Mouse (Mus musculus) frontal cortex, postnatal 14 days (tissue): ENCODE results near the gene Tex47.

ENCODE experiments used
- DNase-seq, 2 experiments: peaks; one replicate each; pipeline ENCODE4 v3.0.0; 2022; ENCODE audit warnings: low spot score in 2 of 2

Tex47 gene

DNA sequence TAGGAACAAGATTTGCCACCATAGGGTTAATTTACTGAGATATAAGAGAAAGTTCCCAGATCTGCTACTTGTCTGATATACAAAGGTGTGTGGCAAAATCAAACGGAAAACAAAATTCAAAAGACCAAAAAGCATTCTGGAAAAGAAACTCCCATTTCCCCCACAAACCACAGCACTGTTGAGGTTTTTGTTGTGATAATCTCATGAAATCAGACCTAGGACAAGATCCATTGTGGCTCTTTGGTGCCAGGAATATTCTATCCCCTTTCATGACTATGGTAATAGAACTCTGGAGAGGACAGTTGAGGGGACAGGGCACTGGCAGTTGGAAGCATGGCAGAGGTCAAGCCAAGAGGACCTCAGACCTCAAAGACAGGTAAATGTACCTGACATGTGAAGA lies at the start of gene Tex47:
Tex47 (plus strand) TSS at position 301 of the 400 bp plus-strand sequence.
- DNase-seq, result no peak

DNA sequence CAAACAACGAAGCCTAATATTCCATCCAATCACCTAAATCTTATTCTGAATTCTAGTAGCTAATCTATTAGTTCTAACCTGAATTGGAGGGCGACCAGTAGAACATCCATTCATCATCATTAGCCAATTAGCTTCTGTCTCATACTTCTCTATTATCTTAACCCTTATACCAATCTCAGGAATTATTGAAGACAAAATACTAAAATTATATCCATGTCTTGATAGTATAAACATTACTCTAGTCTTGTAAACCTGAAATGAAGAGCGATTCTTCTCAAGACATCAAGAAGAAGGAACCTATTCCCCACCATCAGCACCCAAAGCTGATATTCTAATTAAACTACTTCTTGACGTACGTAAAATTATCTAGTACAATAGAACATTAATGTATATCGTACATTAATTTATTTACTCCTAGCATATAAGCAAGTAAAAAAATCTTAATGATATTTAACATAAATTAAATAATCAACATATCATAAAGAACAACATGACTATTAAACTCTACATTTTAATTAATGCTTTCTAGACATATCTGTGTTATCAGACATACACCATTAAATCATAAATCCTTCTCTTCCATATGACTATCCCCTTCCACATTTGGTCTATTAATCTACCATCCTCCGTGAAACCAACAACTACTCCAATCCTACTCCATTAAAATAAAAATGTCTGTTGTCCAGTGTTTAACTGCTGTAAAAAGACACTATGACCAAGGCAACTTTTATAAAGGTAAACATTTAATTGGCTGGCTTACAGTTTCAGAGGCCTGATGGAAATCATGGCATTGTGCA lies 27.1 kb upstream of the Tex47 start:
- DNase-seq, result no peak

DNA sequence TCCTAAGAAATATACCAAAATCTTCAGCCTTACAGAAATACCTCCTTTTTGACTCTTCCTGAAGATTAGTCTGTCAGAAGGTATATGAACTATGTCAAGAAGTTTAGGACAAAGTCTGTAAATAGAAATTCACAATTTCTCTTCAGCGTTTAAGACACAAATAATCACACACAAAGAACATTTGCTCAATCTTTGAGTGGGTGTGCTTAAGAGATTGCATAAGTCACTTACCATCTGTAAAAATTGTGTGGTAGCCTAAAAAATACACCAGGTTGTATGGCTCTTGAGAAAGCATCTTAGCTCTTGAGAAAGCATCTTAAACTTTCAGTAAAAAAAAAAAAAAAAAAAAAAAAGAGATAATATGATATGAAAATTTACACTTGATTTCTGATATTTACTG lies 19.6 kb upstream of the Tex47 start:
- DNase-seq, result no peak

DNA sequence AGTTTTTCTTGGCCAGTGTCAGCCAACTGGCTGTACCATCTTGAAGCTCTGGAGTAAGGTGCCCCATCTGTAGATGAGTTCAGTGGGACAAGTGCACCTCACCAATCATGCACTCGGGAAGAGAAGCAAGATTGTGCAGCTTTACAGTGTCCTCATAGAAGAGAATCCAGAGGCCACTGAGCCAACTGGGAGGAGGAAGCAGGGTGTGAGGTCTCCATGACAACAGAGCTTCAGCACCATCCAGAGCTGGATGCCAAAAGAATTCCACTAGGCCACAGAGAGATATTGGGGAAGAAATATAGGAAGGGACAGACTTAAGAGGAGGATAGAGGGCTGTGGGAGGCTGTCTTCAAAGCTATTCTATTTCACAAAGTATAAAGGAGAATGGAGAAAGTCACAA lies 950 bp upstream of the Tex47 start:
- no peak for DNase-seq

DNA sequence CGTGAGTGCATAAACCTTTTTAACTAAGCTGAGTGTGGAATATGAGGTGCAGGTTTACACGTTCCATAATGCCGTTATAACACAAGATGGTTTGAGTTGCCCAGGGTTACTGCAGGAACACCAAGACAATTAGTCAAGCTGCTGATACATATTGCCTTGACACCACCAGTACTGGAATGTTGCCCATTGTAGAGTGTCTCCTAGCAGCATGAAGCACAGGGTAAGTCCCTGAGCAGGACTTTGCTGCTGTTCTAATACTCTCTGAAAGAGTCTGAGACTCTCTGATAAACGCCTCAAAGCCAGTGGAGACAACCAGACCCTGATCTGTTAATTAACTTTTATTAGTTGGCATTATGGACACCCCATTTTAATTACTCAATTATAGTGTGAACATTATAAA lies 21.7 kb downstream of the Tex47 start:
- DNase-seq, result no peak

DNA sequence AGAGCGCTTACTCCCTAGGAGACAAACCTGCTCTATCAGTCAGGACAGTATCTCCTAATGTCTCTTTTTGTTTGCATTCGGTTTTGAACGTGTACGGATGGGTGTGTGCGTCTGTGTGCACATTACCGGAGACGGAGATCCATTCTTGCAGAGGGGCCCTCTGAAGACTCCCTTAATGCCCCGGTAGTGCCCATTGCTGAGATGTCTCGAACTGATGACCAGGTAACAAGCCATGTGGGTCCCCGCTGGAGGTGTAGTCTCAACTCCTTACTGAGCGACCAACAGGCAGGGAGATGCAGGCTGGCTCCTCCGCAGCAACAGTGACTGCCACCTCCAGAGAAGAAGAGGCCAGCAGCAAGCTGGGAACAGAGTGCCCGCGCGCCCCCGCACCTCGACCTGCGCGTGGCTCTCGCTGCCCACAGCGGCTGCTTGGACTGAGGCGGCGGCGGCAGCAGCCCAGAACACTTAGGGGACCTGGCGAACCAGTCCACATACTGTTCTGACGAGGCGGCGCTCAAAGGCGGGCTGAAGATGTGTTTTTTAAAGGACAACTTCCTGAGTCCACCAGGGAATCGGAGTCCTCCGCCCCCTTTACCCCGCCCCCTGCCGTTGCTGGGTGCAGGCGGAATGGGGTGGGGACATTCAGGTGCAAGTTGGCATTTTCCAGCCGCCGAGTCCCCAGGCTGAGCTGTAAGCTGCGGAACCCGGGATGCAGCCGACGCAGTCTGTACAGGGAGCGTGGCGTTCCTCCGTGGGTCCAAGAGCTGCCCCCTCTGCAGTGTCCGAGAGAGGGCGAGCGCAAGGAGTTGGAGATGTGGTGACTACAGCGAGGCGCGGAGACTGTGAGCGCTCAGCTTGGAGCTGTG lies 40.5 kb downstream of the Tex47 start, which contains the start of gene Zfp804b:
Zfp804b (minus strand) TSS at position 612 of the 866 bp plus-strand sequence.
- DNase-seq, result peak; percentile 9 to 29

DNA sequence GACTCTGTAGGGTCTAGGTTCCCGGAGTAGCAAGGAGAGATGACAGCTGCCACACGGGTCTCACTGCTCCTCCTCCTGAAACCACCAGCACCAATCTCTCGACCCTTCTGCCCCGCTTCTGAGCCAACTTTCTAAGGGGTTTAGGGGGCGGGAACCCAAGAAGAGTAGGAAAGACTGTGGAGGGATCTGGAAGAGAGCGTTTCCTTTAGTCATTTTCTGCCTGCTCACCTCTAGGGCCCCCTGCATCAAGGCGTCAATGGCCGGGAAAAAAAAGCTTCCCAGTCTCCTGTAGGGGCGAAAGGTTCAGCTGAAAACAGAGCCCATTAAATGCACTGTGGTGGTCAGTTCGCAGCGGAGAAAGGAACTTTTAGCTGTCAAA lies 41.1 kb downstream of the Tex47 start:
- DNase-seq, result no peak
